Mouse (Mus musculus) ES-Bruce4 (cell line): Measurements from ENCODE around the gene Raph1. TPM values are rescaled to one million over a fixed set of nuclear protein-coding genes. Genes with fewer than 3 reads are reported as not detected.

Experiments used
- H3K27ac ChIP-seq: 2 replicates; pipeline ENCODE4 v1.5.1; 2012; ENCODE audit warnings: low read length, inconsistent platforms; ENCODE audit not compliant: insufficient read depth
- H3K27me3 ChIP-seq: 2 replicates; pipeline ENCODE4 v1.6.1; 2012; ENCODE audit warnings: mild to moderate bottlenecking, low read length, inconsistent platforms; ENCODE audit not compliant: control insufficient read depth, poor library complexity, insufficient read depth, severe bottlenecking
- H3K36me3 ChIP-seq: 2 replicates; pipeline ENCODE4 v1.6.1; 2012; ENCODE audit warnings: inconsistent platforms, mild to moderate bottlenecking, low read length, moderate library complexity; ENCODE audit not compliant: control insufficient read depth, poor library complexity, insufficient read depth, severe bottlenecking
- H3K4me1 ChIP-seq: one replicate; pipeline ENCODE4 v1.8.1; 2011; ENCODE audit warnings: low read length; ENCODE audit not compliant: control insufficient read depth, insufficient read depth
- H3K4me3 ChIP-seq: 2 replicates; pipeline ENCODE4 v1.5.1; 2011; ENCODE audit warnings: low read depth, mild to moderate bottlenecking, low read length
- H3K9ac ChIP-seq: 2 replicates; pipeline ENCODE4 v1.6.1; 2012; ENCODE audit warnings: low read depth, mild to moderate bottlenecking, inconsistent platforms; ENCODE audit not compliant: poor library complexity, severe bottlenecking
- H3K9me3 ChIP-seq: replicated peaks from 2 replicates; pipeline ENCODE4 v1.6.1; 2012; ENCODE audit warnings: mild to moderate bottlenecking, low read length, inconsistent platforms; ENCODE audit not compliant: control insufficient read depth, poor library complexity, insufficient read depth, severe bottlenecking
- CTCF ChIP-seq: IDR thresholded peaks from one replicate; pipeline ENCODE4 v1.8.1; 2011; ENCODE audit warnings: low read depth, low read length
- EP300 ChIP-seq: IDR thresholded peaks from 2 replicates; pipeline ENCODE4 v1.6.1; 2011; ENCODE audit warnings: low read depth, low read length; ENCODE audit not compliant: insufficient read depth
- POLR2A ChIP-seq: IDR thresholded peaks from one replicate; pipeline ENCODE4 v1.8.1; 2011; ENCODE audit warnings: low read length; ENCODE audit not compliant: insufficient read depth
- polyA plus RNA-seq: library from polyadenylated mRNA; stranded (reverse); fragments of >200 nt; gene quantifications from 2 replicates; pipeline ENCODE4 v1.2.4, GENCODE M21; 2011; ENCODE audit warnings: low read depth; ENCODE audit not compliant: missing spikeins, insufficient read depth, insufficient read length

The Raph1 gene
- polyA plus RNA-seq, 1 experiment, result 52.8 TPM

- Histone ChIP-seq H3K9me3 (no peaks in the 10 kb centered on the region), H3K9ac (no peak overlapping the region), H3K4me3 (no peak overlapping the region), H3K27me3 (no peaks in the 10 kb centered on the region), H3K36me3 (peaks cover 2% of the 10 kb centered on the region; the same call in 1 of the 2 replicates), H3K4me1 (no peaks in the 10 kb centered on the region), H3K27ac (no peak overlapping the region)
- TF ChIP-seq EP300, result no peak
- no peak for TF ChIP-seq CTCF
Observed at GRCm38 (mm10) chr1:60503456-60503855, 63.4 kb downstream of the Raph1 start.

- no peak for TF ChIP-seq CTCF
- TF ChIP-seq EP300, result no peak
- no peak for TF ChIP-seq POLR2A
- H3K27ac ChIP-seq, result no peak overlapping the region
- no peak overlapping the region for H3K9ac ChIP-seq
- H3K36me3 ChIP-seq, result peaks cover 35% of the 10 kb centered on the region
- H3K9me3 ChIP-seq, result no peaks in the 10 kb centered on the region
- H3K27me3 ChIP-seq, result no peaks in the 10 kb centered on the region
- no peak overlapping the region for H3K4me3 ChIP-seq
- H3K4me1 ChIP-seq, result no peaks in the 10 kb centered on the region
Observed at GRCm38 (mm10) chr1:60493421-60493820, 73.5 kb downstream of the Raph1 start.

GRCm38 (mm10) chr1:60492404-60492803 lies 74.5 kb downstream of the Raph1 start:
- no peak overlapping the region for H3K27ac ChIP-seq
- H3K4me3 ChIP-seq, result no peak overlapping the region
- TF ChIP-seq EP300 (no peak), CTCF (no peak), POLR2A (no peak)
- no peaks in the 10 kb centered on the region for H3K4me1 ChIP-seq
- no peak overlapping the region for H3K9ac ChIP-seq
- no peaks in the 10 kb centered on the region for H3K9me3 ChIP-seq
- peaks cover 35% of the 10 kb centered on the region for H3K36me3 ChIP-seq
- H3K27me3 ChIP-seq, result no peaks in the 10 kb centered on the region

- no peak for TF ChIP-seq EP300
- no peak for TF ChIP-seq CTCF
- no peak for TF ChIP-seq POLR2A
- Histone ChIP-seq H3K9me3 (no peaks in the 10 kb centered on the region), H3K4me1 (no peaks in the 10 kb centered on the region), H3K36me3 (peaks cover 30% of the 10 kb centered on the region), H3K4me3 (no peak overlapping the region), H3K27me3 (no peaks in the 10 kb centered on the region), H3K27ac (no peak overlapping the region), H3K9ac (no peak overlapping the region)
Observed at GRCm38 (mm10) chr1:60490510-60490909, 76.4 kb downstream of the Raph1 start.

- H3K9me3 ChIP-seq, result no peaks in the 10 kb centered on the region
- H3K36me3 ChIP-seq, result peaks cover 25% of the 10 kb centered on the region
- TF ChIP-seq CTCF (no peak), EP300 (no peak), POLR2A (no peak)
- H3K4me1 ChIP-seq, result no peaks in the 10 kb centered on the region
- no peak overlapping the region for H3K4me3 ChIP-seq
- H3K27ac ChIP-seq, result no peak overlapping the region
- H3K9ac ChIP-seq, result no peak overlapping the region
- no peaks in the 10 kb centered on the region for H3K27me3 ChIP-seq
Observed at GRCm38 (mm10) chr1:60489660-60490059, 77.2 kb downstream of the Raph1 start.

- H3K27me3 ChIP-seq, result no peaks in the 10 kb centered on the region
Observed at GRCm38 (mm10) chr1:60488635-60489034, 78.3 kb downstream of the Raph1 start.

More at GRCm38 (mm10) chr1:60488635-60489034, 78.3 kb downstream of the Raph1 start:
- no peak overlapping the region for H3K9ac ChIP-seq
- H3K4me1 ChIP-seq, result no peaks in the 10 kb centered on the region
- TF ChIP-seq CTCF, result no peak
- TF ChIP-seq POLR2A, result no peak
- no peak for TF ChIP-seq EP300
- no peak overlapping the region for H3K27ac ChIP-seq
- H3K4me3 ChIP-seq, result no peak overlapping the region
- H3K36me3 ChIP-seq, result peaks cover 20% of the 10 kb centered on the region
- H3K9me3 ChIP-seq, result no peaks in the 10 kb centered on the region
